Comparison of ENCODE assay signal across 25 mouse cellular contexts in genomic region chr3:131869306-131869705, GRCm38 (mm10).
"Had no signal": no experiment of that assay in that cellular context is flagged by ENCODE, and none has a peak within 500 bp of the region (broad histone marks: within the 10 kb centered on the region; RNA-seq: fewer than 3 reads in every experiment).

No protein-coding gene starts in this region.

- H3K4me1 ChIP-seq: heart, embryonic 13.5 days; heart, embryonic 15.5 days; hindbrain, embryonic 10.5 days; hindbrain, embryonic 12.5 days; intestine, embryonic 15.5 days had no signal

- H3K4me3 ChIP-seq: gastrocnemius, adult 2 months; heart, adult 2 months; heart, embryonic 13.5 days; heart, embryonic 15.5 days; hindbrain, embryonic 10.5 days; hindbrain, embryonic 12.5 days; intestine, embryonic 15.5 days; layer of hippocampus, adult 2 months; left cerebral cortex, adult 2 months; limb, embryonic 10.5 days; limb, embryonic 12.5 days had no signal

- H3K27ac ChIP-seq: gastrocnemius, adult 2 months; heart, adult 2 months; heart, embryonic 13.5 days; heart, embryonic 15.5 days; hindbrain, embryonic 10.5 days; hindbrain, embryonic 12.5 days; hindbrain, embryonic 14.5 days; intestine, embryonic 15.5 days; kidney, postnatal 0 days; layer of hippocampus, adult 2 months; left cerebral cortex, adult 2 months; limb, embryonic 10.5 days; limb, embryonic 12.5 days had no signal

- ATAC-seq: hindbrain, embryonic 16.5 days; inflammation-experienced regulatory T-cells, adult 6 months; intestine, embryonic 15.5 days; intestine, postnatal 0 days had no signal

- DNase-seq: gastrocnemius, adult 2 months; gastrocnemius, postnatal 10 days; gastrocnemius, postnatal 25 days; heart, adult 11 months; heart, postnatal 14 days; heart, postnatal 4 days; kidney, adult 18-20 months; kidney, adult 8-10 months; kidney, postnatal 14 days; kidney, postnatal 4 days had no signal

- H3K36me3 ChIP-seq: heart, embryonic 13.5 days; heart, embryonic 15.5 days; hindbrain, embryonic 10.5 days; hindbrain, embryonic 12.5 days; intestine, embryonic 15.5 days; limb, embryonic 10.5 days; limb, embryonic 12.5 days had no signal
